ENCODE assay signal across 21 mouse cellular contexts in the genomic region with DNA sequence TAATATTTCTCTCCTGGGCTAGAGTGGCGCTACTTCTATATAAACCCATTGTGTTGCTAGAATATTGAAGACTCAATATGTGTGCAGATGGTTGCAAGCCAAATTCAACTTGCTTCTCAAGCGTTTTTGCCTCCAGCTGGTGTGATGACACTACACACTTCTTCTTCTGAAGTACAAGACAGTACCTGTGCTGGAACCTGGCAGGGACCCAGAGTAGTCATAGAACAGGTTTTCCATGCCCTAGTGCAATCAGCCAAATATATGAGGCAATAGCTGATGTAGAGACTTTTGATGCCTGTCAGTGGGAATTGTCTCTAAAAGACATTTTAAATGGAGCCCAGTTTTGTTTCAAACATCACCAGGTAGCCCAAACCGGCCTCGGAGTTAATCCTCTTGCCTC. TPM values are rescaled to one million over a fixed set of nuclear protein-coding genes. Genes with fewer than 3 reads are reported as not detected.
DNase-seq lines count a peak whose midpoint lies in the region; ATAC-seq and TF ChIP-seq lines count a peak whose summit lies in the region.
"Had no signal": no experiment of that assay in that cellular context is flagged by ENCODE, and none has a peak within 500 bp of the region (broad histone marks: within the 10 kb centered on the region; RNA-seq: fewer than 3 reads in every experiment).

No protein-coding gene starts in this region.

- H3K4me2 ChIP-seq in embryonic facial prominence, embryonic 14.5 days (ENCODE audit: low read depth, low read length), result no peak overlapping the region
- no peak overlapping the region for H3K4me2 ChIP-seq in liver, postnatal 0 days (ENCODE audit: low read depth, low read length)
- H3K4me2 ChIP-seq in forebrain, embryonic 12.5 days, result no peak overlapping the region
- H3K4me2 ChIP-seq: embryonic facial prominence, embryonic 12.5 days; forebrain, embryonic 15.5 days; heart, embryonic 11.5 days; hindbrain, embryonic 13.5 days had no signal

- H3K27me3 ChIP-seq in embryonic facial prominence, embryonic 14.5 days (replicated peaks; ENCODE audit: control insufficient read depth, insufficient read depth, low read length), result no peaks in the 10 kb centered on the region
- no peaks in the 10 kb centered on the region for H3K27me3 ChIP-seq in embryonic facial prominence, embryonic 10.5 days (replicated peaks; ENCODE audit: low read depth, poor library complexity, severe bottlenecking)
- H3K27me3 ChIP-seq in liver, adult 2 months (ENCODE audit: control insufficient read depth, insufficient read depth, low read length), result no peaks in the 10 kb centered on the region
- H3K27me3 ChIP-seq in liver, postnatal 0 days (ENCODE audit: insufficient read depth, low read length), result no peaks in the 10 kb centered on the region
- no peaks in the 10 kb centered on the region for H3K27me3 ChIP-seq in forebrain, embryonic 12.5 days
- H3K27me3 ChIP-seq: embryonic facial prominence, embryonic 12.5 days; forebrain, embryonic 15.5 days; hindbrain, embryonic 13.5 days had no signal

- no peaks in the 10 kb centered on the region for H3K36me3 ChIP-seq in embryonic facial prominence, embryonic 14.5 days (ENCODE audit: control insufficient read depth, insufficient read depth, low read length)
- no peaks in the 10 kb centered on the region for H3K36me3 ChIP-seq in embryonic facial prominence, embryonic 10.5 days (replicated peaks)
- H3K36me3 ChIP-seq in liver, adult 2 months (ENCODE audit: control insufficient read depth, insufficient read depth, low read length), result no peaks in the 10 kb centered on the region
- no peaks in the 10 kb centered on the region for H3K36me3 ChIP-seq in liver, postnatal 0 days (replicated peaks; ENCODE audit: insufficient read depth, low read length)
- no peaks in the 10 kb centered on the region for H3K36me3 ChIP-seq in forebrain, embryonic 12.5 days (replicated peaks)
- H3K36me3 ChIP-seq: embryonic facial prominence, embryonic 12.5 days; forebrain, embryonic 15.5 days; hindbrain, embryonic 10.5 days; hindbrain, embryonic 13.5 days had no signal

- 74% methylated on average over 4 of the region's 4 CpGs for WGBS in embryonic facial prominence, embryonic 14.5 days
- 79% methylated on average over 4 of the region's 4 CpGs for WGBS in embryonic facial prominence, embryonic 10.5 days
- 86% methylated on average over 4 of the region's 4 CpGs for WGBS in liver, adult 2 months
- WGBS in liver, postnatal 0 days (ENCODE audit: insufficient replicate concordance), result 75% methylated on average over 4 of the region's 4 CpGs
- WGBS in forebrain, embryonic 12.5 days, result 85% methylated on average over 4 of the region's 4 CpGs

- no peak overlapping the region for H3K4me3 ChIP-seq in embryonic facial prominence, embryonic 14.5 days (ENCODE audit: low read depth, low read length)
- no peak overlapping the region for H3K4me3 ChIP-seq in embryonic facial prominence, embryonic 10.5 days
- no peak overlapping the region for H3K4me3 ChIP-seq in liver, adult 2 months (ENCODE audit: insufficient read depth, low read depth, low read length)
- H3K4me3 ChIP-seq in liver, postnatal 0 days (ENCODE audit: low read depth, low read length), result no peak overlapping the region
- H3K4me3 ChIP-seq in forebrain, embryonic 12.5 days (replicated peaks), result no peak overlapping the region
- H3K4me3 ChIP-seq: embryonic facial prominence, embryonic 12.5 days; forebrain, embryonic 15.5 days; hindbrain, embryonic 10.5 days; hindbrain, embryonic 13.5 days had no signal

- peaks cover 12% of the 10 kb centered on the region for H3K4me1 ChIP-seq in embryonic facial prominence, embryonic 14.5 days (ENCODE audit: control insufficient read depth, insufficient read depth, low read length)
- peaks cover 11% of the 10 kb centered on the region for H3K4me1 ChIP-seq in embryonic facial prominence, embryonic 10.5 days
- H3K4me1 ChIP-seq in liver, adult 2 months (ENCODE audit: control insufficient read depth, insufficient read depth, low read length), result no peaks in the 10 kb centered on the region
- no peaks in the 10 kb centered on the region for H3K4me1 ChIP-seq in liver, postnatal 0 days (ENCODE audit: insufficient read depth)
- peaks cover 11% of the 10 kb centered on the region for H3K4me1 ChIP-seq in forebrain, embryonic 12.5 days
- H3K4me1 ChIP-seq: forebrain, embryonic 15.5 days had no signal

- TF ChIP-seq POLR2A in liver, adult 2 months (IDR thresholded peaks at IDR 0.05; ENCODE audit: extremely low read depth, insufficient read depth, low read length), result no peak

- H3K9ac ChIP-seq in embryonic facial prominence, embryonic 14.5 days (ENCODE audit: low read depth, low read length), result no peak overlapping the region
- H3K9ac ChIP-seq in liver, adult 2 months (ENCODE audit: low read depth, low read length), result no peak overlapping the region
- no peak overlapping the region for H3K9ac ChIP-seq in liver, postnatal 0 days (replicated peaks)
- H3K9ac ChIP-seq in forebrain, embryonic 12.5 days, result no peak overlapping the region
- H3K9ac ChIP-seq: embryonic facial prominence, embryonic 12.5 days; forebrain, embryonic 15.5 days; hindbrain, embryonic 13.5 days had no signal

- H3K79me2 ChIP-seq in liver, adult 2 months (ENCODE audit: control insufficient read depth, insufficient read depth, low read length), result no peaks in the 10 kb centered on the region

- ATAC-seq in embryonic facial prominence, embryonic 14.5 days (ENCODE audit: low read depth), result peak; percentile 56; the same call in 1 of the 2 replicates
- ATAC-seq in liver, postnatal 0 days, result no peak
- ATAC-seq in forebrain, embryonic 12.5 days (ENCODE audit: low FRiP score), result no peak
- ATAC-seq: activated CD4-positive, CD25-positive, alpha-beta regulatory T cell, adult 4 months; forebrain, embryonic 15.5 days; hindbrain, embryonic 16.5 days had no signal

- no peak for TF ChIP-seq EP300 in liver, postnatal 0 days (IDR thresholded peaks at IDR 0.05; ENCODE audit: low read depth)

- peak; percentile 85 for DNase-seq in embryonic facial prominence, embryonic 14.5 days (ENCODE audit: low spot score)
- no peak for DNase-seq in embryonic facial prominence, embryonic 10.5 days (ENCODE audit: low spot score)
- DNase-seq in liver, adult 2 months (ENCODE audit: extremely low read depth, low read depth, low spot score), result peak; percentile 45
- no peak for DNase-seq in liver, postnatal 0 days
- peak; percentile 100 for DNase-seq in fat pad, adult 2 months (ENCODE audit: extremely low read depth, low read depth, low spot score)
- DNase-seq in right cerebral cortex, adult 18-20 months, result no peak
- DNase-seq: adrenal gland, adult 8-10 months; adrenal gland, postnatal 25 days; cerebellum, adult 18-20 months; cerebellum, adult 9-10 months; cerebellum, postnatal 14 days; gastrocnemius, postnatal 25 days; heart, postnatal 36 days had no signal

- no peak overlapping the region; the same call in 1 of the 2 replicates for H3K27ac ChIP-seq in embryonic facial prominence, embryonic 14.5 days (replicated peaks; ENCODE audit: low read depth, low read length)
- no peak overlapping the region for H3K27ac ChIP-seq in embryonic facial prominence, embryonic 10.5 days (replicated peaks)
- H3K27ac ChIP-seq in liver, adult 2 months (replicated peaks; ENCODE audit: insufficient read depth, low read depth, low read length), result no peak overlapping the region
- no peak overlapping the region for H3K27ac ChIP-seq in liver, postnatal 0 days (ENCODE audit: low read depth)
- no peak overlapping the region for H3K27ac ChIP-seq in forebrain, embryonic 12.5 days
- H3K27ac ChIP-seq: embryonic facial prominence, embryonic 12.5 days; forebrain, embryonic 15.5 days; hindbrain, embryonic 10.5 days; hindbrain, embryonic 13.5 days had no signal

- H3K9me3 ChIP-seq in embryonic facial prominence, embryonic 14.5 days (ENCODE audit: control insufficient read depth, low read length), result no peaks in the 10 kb centered on the region
- no peaks in the 10 kb centered on the region for H3K9me3 ChIP-seq in embryonic facial prominence, embryonic 10.5 days
- H3K9me3 ChIP-seq in liver, postnatal 0 days (ENCODE audit: low read length), result no peaks in the 10 kb centered on the region
- no peaks in the 10 kb centered on the region for H3K9me3 ChIP-seq in forebrain, embryonic 12.5 days
- H3K9me3 ChIP-seq: embryonic facial prominence, embryonic 12.5 days; forebrain, embryonic 15.5 days; hindbrain, embryonic 10.5 days; hindbrain, embryonic 13.5 days had no signal

- no peak for TF ChIP-seq CTCF in liver, adult 2 months (IDR thresholded peaks at IDR 0.05; ENCODE audit: low read depth, low read length)
- no peak for TF ChIP-seq CTCF in liver, postnatal 0 days (IDR thresholded peaks at IDR 0.05; ENCODE audit: low read depth)

RNA-seq across cellular contexts. Expression of a gene that starts 40.6 kb away (rescaled TPM):
- polyA plus RNA-seq in embryonic facial prominence, embryonic 14.5 days (2014; fragmentation: Nextera tagmentation; extraction: Ambion mirVana), result 80.2 and 80.5 TPM in 2 replicates
- polyA plus RNA-seq in embryonic facial prominence, embryonic 10.5 days (2016; fragmentation: Nextera tagmentation; extraction: Ambion mirVana), result 75.5 and 79.2 TPM in 2 replicates
- total RNA-seq in liver, adult 2 months (2014; rRNA removed), result 35.5 and 56.3 TPM in 2 replicates
- polyA plus RNA-seq in liver, adult 2 months (2012; rRNA removed), result 3.2 and 4.1 TPM in 2 replicates
- polyA plus RNA-seq in liver, postnatal 0 days (2015; fragmentation: Nextera tagmentation; extraction: Ambion mirVana), result 8.8 and 9.3 TPM in 2 replicates
- polyA plus RNA-seq in forebrain, embryonic 12.5 days (2016; fragmentation: Nextera tagmentation; extraction: Ambion mirVana), result 195 and 207 TPM in 2 replicates

Comparison
In these comparisons a context has a peak if more than half of its experiments do, and no peak if none do; other contexts are left out.
1. DNase-seq: peak in embryonic facial prominence, embryonic 14.5 days (single experiment), liver, adult 2 months (single experiment) and fat pad, adult 2 months (single experiment); none in embryonic facial prominence, embryonic 10.5 days (single experiment), liver, postnatal 0 days (single experiment) and right cerebral cortex, adult 18-20 months (single experiment).